Mouse (Mus musculus) cerebellum, adult 11 months (tissue): ENCODE measurements around the gene Cyren.

Experiments used
- DNase-seq: peaks from one replicate; pipeline ENCODE4 v3.0.0; 2022

Cyren gene

DNA sequence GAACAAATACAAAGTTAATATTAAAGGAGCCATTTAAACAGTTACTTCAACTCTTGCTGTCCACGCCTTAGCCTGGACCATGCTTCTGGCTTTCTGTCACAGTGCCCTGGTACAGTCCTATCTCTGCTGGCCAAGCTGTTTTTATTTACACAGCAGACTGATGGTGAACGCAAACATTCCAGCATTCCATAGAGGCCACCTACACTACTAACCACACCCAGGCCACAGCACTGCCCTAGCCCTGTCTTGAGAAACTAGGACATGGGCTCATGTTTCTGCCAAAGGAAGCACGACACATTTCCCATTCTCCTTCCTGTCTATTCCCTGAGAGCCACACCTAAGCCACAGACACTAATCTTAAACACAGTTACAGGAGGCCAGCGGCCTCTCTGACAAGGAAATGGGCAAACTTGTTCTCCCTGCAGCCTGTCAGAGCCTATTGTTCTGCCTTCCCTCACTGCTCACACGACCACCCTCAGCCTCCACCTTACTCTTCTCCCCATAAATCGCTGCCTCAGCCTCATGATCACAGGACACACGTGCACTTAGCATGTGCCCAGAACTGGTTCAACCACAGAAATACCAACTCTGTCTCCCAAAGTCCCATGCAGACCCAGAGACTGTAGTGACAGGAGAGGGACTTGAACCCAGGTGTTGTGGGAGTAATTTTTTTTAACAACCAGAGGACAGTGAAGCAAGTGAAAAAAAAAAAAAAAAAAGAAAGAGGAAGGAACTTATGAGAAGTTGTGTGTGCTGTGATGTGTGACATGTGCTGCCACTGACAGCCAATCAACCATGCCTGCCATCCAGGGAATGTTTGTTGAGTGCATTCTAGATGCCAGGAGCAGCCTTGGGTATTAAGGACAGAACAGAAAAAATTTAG is 11.9 kb downstream of the Cyren start:
- no peak for DNase-seq

GRCm38 (mm10) chr6:34865213-34865612 is 12.6 kb downstream of the Cyren start:
- DNase-seq, result no peak

- DNase-seq, result no peak
These were observed 13.9 kb downstream of the Cyren start for GRCm38 (mm10) chr6:34863786-34864514.

DNA sequence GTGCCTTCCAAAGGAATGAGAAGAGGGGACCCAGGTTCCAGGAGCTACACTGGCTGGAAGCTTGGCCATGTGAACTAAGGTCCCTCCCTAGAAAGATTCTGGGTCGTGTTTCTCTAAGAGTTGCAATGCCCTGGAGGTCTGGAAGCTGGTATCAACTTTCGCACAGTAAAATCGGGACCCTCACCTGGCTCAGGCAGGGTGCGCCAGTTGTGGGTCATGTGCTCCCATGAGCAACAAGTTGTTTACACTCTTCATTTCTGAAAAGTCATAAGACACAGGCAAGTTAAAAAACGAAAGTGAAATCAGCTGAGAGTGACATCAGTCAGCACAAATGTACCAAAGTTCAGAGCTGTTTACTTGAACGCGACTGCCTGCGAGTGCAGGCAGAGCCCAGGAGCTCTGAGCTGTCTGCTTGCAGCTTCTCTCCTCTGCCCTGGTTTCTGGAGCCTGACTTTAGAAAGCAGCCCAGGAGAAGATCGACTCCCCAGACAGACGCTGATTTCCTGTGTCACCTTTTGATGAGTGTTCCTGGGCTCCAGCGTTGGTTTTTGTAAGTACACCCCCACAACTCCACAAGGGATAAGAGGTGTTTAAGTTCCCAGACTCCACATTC is 15.0 kb downstream of the Cyren start, which contains the start of gene Tmem140:
Gene Tmem140 (plus strand): TSS at position 356 of the 613 bp plus-strand sequence.
- DNase-seq, result no peak

DNA sequence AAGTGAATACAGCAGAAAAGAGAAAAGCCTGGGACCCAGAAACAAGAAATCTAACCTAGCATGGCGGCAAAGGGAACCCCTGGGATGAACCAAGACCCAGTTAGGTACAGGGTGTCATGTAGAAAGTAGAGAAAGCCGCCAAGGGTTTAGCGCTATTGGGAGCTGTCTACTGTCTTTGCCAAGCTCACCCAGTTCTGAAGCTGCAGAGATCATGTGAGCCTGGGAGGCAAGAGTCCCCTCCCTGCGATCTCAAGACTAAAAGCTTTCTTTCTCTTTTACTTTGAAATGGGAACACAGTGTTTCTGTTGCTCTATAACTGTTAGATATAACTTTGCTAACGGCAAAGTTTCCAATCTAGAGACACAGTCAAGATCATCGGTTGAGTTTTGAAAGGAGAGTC is 15.5 kb downstream of the Cyren start:
- DNase-seq, result no peak

GRCm38 (mm10) chr6:34861546-34862053 is 16.3 kb downstream of the Cyren start:
- no peak for DNase-seq

DNA sequence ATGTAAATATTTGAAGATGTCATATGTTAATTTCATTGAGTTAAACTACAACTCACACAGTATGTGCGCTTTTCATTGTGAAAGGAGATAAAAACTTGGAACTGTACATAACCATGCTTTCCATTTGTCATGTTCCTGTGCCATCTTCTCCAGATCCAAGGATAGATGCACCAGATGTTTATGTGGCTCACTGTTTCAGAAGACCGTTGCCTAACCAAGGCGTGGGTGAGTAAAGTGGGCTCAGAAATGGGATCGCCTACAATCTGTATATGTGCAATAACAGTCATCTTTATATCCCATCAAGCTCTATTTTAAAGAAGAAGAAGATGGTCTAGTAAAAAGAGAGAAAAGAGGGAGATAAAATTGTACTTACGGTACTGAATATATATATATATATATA is 45.5 kb downstream of the Cyren start:
- no peak for DNase-seq

GRCm38 (mm10) chr6:34824406-34824805 is 53.5 kb downstream of the Cyren start:
- no peak for DNase-seq
